Mouse (Mus musculus) stomach, embryonic 16.5 days (tissue): Measurements from ENCODE around the gene Exoc4. TPM values are rescaled to one million over a fixed set of nuclear protein-coding genes. Genes with fewer than 3 reads are reported as not detected.

Experiments used
- ATAC-seq: fragments of 200-750 bp; cut with Nextera tagmentation; 2 replicates; pipeline ENCODE4 v1.8.0; 2017; ENCODE audit warnings: moderate number of reproducible peaks, moderate TSS enrichment; ENCODE audit not compliant: insufficient read depth, low FRiP score
- H3K27ac ChIP-seq: fragments of 300-500 bp; sonication (generic); 2 replicates; pipeline ENCODE4 v1.5.1; 2014; ENCODE audit warnings: low read length
- H3K27me3 ChIP-seq: fragments of 300-500 bp; sonication (generic); 2 replicates; pipeline ENCODE4 v1.6.1; 2014; ENCODE audit warnings: low read length, control low read depth, mixed read lengths; ENCODE audit not compliant: control insufficient read depth, insufficient read depth
- H3K36me3 ChIP-seq: fragments of 300-500 bp; sonication (generic); 2 replicates; pipeline ENCODE4 v1.6.1; 2014; ENCODE audit warnings: low read length; ENCODE audit not compliant: control insufficient read depth, insufficient read depth
- H3K4me1 ChIP-seq: fragments of 300-500 bp; sonication (generic); 2 replicates; pipeline ENCODE4 v1.6.1; 2014; ENCODE audit warnings: low read length, control low read depth, mixed read lengths; ENCODE audit not compliant: control insufficient read depth, insufficient read depth
- H3K4me2 ChIP-seq: fragments of 300-500 bp; sonication (generic); 2 replicates; pipeline ENCODE4 v1.6.1; 2014; ENCODE audit warnings: low read depth, low read length, mixed read lengths
- H3K4me3 ChIP-seq: fragments of 300-500 bp; sonication (generic); replicated peaks from 2 replicates; pipeline ENCODE4 v1.5.1; 2014; ENCODE audit warnings: mild to moderate bottlenecking, low read length
- H3K9ac ChIP-seq: fragments of 300-500 bp; sonication (generic); 2 replicates; pipeline ENCODE4 v1.6.1; 2014; ENCODE audit warnings: low read length
- H3K9me3 ChIP-seq: fragments of 300-500 bp; sonication (generic); replicated peaks from 2 replicates; pipeline ENCODE4 v1.6.1; 2016; ENCODE audit warnings: low read length, control low read depth; ENCODE audit not compliant: control insufficient read depth
- WGBS: fragments of 180-500 bp; shearing (Covaris S2); extraction: QIAGEN DNeasy Blood & Tissue Kit; methylation state at CpG from one replicate; pipeline ENCODE4 v1.1.7; 2014; 5-methylcytosine and 5-hydroxymethylcytosine counted together
- polyA plus RNA-seq: library from polyadenylated mRNA; unstranded; fragments of >200 nt; fragmentation: Nextera tagmentation; extraction: Ambion mirVana; gene quantifications from 2 replicates; pipeline ENCODE4 v1.2.1, GENCODE M21; 2015

The Exoc4 gene
- polyA plus RNA-seq, 1 experiment from 2014 or later = 37.8 TPM

DNA sequence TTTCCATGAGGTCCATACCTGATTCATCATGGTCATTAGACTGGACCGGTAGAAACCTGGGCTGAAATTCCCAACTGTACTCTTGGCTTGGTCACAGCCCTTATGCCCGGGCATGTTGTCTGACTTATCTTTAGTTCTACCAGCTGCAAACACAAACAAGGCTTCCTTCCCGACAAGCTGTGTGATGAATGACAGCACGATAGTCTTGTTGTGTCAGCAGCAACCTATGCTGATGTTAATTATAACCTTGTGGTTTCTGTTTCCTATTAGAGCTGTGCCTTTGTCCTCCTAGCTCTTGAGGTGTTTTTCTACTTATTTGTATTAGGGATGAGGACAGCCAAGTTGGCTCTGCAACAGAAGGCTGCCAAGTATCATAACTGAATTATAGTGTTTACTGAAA lies 472.3 kb downstream of the Exoc4 start:
- Histone ChIP-seq H3K27me3 (no peaks in the 10 kb centered on the region), H3K27ac (no peak overlapping the region), H3K9ac (no peak overlapping the region), H3K4me1 (no peaks in the 10 kb centered on the region), H3K4me3 (no peak overlapping the region), H3K9me3 (no peaks in the 10 kb centered on the region), H3K36me3 (no peaks in the 10 kb centered on the region), H3K4me2 (no peak overlapping the region)
- ATAC-seq = no peak
- 44% methylated on average over 4 of the region's 4 CpGs for WGBS

DNA sequence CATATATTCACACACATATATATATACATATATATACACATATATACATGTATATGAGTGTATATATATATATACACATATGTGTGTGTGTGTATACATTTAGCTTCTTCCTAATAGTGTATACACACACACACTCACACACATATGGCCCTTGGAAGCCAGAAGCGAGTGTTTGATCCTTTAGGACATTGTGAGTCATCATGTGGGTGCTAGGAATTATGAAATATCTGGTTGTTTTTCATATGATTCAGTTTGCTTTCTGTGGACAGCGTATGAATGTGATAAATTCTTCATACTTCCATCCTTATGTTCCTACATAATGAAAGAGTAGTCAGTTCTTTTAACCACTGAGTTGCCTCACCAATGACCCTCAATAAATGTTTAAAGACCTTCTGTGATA lies 473.9 kb downstream of the Exoc4 start:
- Histone ChIP-seq H3K36me3 (no peaks in the 10 kb centered on the region), H3K4me2 (no peak overlapping the region), H3K9ac (no peak overlapping the region), H3K4me3 (no peak overlapping the region), H3K27me3 (no peaks in the 10 kb centered on the region), H3K4me1 (no peaks in the 10 kb centered on the region), H3K27ac (no peak overlapping the region), H3K9me3 (no peaks in the 10 kb centered on the region)
- WGBS = 90% methylated on average over 2 of the region's 2 CpGs
- no peak for ATAC-seq

- H3K9me3 ChIP-seq = no peaks in the 10 kb centered on the region
- H3K4me2 ChIP-seq = no peak overlapping the region
- H3K27ac ChIP-seq = no peak overlapping the region
- H3K4me3 ChIP-seq = no peak overlapping the region
- no peaks in the 10 kb centered on the region for H3K36me3 ChIP-seq
- 77% methylated on average over 3 of the region's 3 CpGs for WGBS
- H3K4me1 ChIP-seq = no peaks in the 10 kb centered on the region
- ATAC-seq = no peak
- H3K27me3 ChIP-seq = no peaks in the 10 kb centered on the region
- no peak overlapping the region for H3K9ac ChIP-seq
Observed at GRCm38 (mm10) chr6:33724596-33724995, 475.7 kb downstream of the Exoc4 start.

- H3K4me2 ChIP-seq = no peak overlapping the region
- H3K4me1 ChIP-seq = no peaks in the 10 kb centered on the region
- no peak overlapping the region for H3K4me3 ChIP-seq
- H3K9me3 ChIP-seq = no peaks in the 10 kb centered on the region
- no peak overlapping the region for H3K27ac ChIP-seq
- 59% methylated on average over 1 of the region's 1 CpGs for WGBS
- H3K9ac ChIP-seq = no peak overlapping the region
- ATAC-seq = no peak
- H3K27me3 ChIP-seq = no peaks in the 10 kb centered on the region
- H3K36me3 ChIP-seq = no peaks in the 10 kb centered on the region
Observed at GRCm38 (mm10) chr6:33727271-33727670, 478.4 kb downstream of the Exoc4 start.

DNA sequence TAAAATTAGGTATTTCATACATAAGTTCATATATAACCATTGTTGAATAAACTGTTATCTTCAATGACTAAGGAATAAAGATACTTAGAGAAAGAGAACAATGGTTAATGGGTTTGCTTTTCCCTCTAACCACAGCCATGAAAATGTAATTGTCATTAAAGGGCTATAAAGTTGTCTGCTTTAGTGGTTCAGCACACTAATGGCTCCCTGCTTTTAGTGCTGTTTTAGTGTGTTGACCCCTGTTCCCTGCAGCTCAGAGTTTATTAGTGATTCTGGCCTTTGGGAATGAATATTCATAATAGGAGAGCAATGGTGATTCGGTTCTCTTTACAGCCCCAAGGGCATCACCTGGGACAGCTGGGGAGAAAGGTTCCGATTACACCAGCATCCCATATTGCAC lies 483.3 kb downstream of the Exoc4 start:
- H3K4me1 ChIP-seq = no peaks in the 10 kb centered on the region
- H3K4me3 ChIP-seq = no peak overlapping the region
- H3K27ac ChIP-seq = no peak overlapping the region
- no peak overlapping the region for H3K4me2 ChIP-seq
- no peaks in the 10 kb centered on the region for H3K9me3 ChIP-seq
- no peaks in the 10 kb centered on the region for H3K36me3 ChIP-seq
- H3K27me3 ChIP-seq = no peaks in the 10 kb centered on the region
- H3K9ac ChIP-seq = no peak overlapping the region
- no peak for ATAC-seq
- 79% methylated on average over 2 of the region's 2 CpGs for WGBS

- Histone ChIP-seq H3K36me3 (no peaks in the 10 kb centered on the region), H3K27me3 (no peaks in the 10 kb centered on the region), H3K4me1 (no peaks in the 10 kb centered on the region), H3K9me3 (no peaks in the 10 kb centered on the region), H3K4me2 (no peak overlapping the region), H3K4me3 (no peak overlapping the region), H3K27ac (no peak overlapping the region), H3K9ac (no peak overlapping the region)
- no peak for ATAC-seq
Observed at GRCm38 (mm10) chr6:33733602-33734001, 484.7 kb downstream of the Exoc4 start.

DNA sequence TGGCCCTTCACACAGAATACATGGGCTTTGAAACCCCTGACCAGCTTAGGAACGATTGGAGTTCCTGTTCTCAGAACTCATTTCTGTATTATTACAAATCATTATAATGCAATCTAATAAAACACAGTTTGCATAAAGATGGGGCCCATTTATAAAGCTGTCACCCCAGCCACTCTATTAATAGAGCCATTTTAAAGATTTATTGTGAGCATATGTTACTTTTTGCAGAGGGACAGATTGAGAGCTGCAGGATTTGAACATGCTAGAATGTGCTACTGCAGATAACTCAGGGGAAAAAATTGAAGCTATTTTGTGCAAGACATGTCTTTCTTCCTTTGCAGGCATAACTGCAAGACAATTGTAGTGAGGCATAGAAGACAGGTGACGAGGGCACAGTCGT lies 485.1 kb downstream of the Exoc4 start:
- no peak for ATAC-seq

GRCm38 (mm10) chr6:33738857-33739291 lies 490.0 kb downstream of the Exoc4 start:
- 58% methylated on average over 3 of the region's 3 CpGs for whole genome bisulfite sequencing
- ATAC-seq = no peak
- Histone ChIP-seq H3K9me3 (no peaks in the 10 kb centered on the region), H3K27me3 (no peaks in the 10 kb centered on the region), H3K4me1 (no peaks in the 10 kb centered on the region), H3K4me3 (no peak overlapping the region), H3K27ac (no peak overlapping the region), H3K36me3 (no peaks in the 10 kb centered on the region), H3K4me2 (no peak overlapping the region), H3K9ac (no peak overlapping the region)

More for the DNA sequence above, 485.1 kb downstream of the Exoc4 start:
- H3K4me2 ChIP-seq = no peak overlapping the region
- H3K36me3 ChIP-seq = no peaks in the 10 kb centered on the region
- no peaks in the 10 kb centered on the region for H3K4me1 ChIP-seq
- H3K4me3 ChIP-seq = no peak overlapping the region
- no peaks in the 10 kb centered on the region for H3K27me3 ChIP-seq
- H3K27ac ChIP-seq = no peak overlapping the region
- 79% methylated on average over 3 of the region's 3 CpGs for WGBS
- no peak overlapping the region for H3K9ac ChIP-seq
- no peaks in the 10 kb centered on the region for H3K9me3 ChIP-seq

DNA sequence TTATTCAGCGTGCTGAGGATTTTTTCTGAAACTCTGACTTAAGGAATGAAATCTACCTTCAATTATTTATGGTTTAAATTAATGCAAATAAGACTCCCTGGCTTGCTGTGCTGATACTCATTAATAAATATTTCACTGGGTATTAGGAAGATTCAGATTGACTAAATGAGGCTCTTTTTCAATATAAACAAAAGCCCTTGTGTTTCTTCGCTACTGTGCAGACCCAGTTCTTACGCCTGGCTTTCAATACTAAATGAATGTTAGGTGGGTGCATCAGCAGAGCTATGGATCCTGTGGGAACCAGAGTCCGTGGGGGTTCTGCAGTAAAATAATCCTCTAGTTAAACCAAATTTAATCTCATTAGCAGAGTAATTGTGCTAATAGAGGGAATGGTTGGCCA lies 490.4 kb downstream of the Exoc4 start:
- no peak overlapping the region for H3K27ac ChIP-seq
- H3K9me3 ChIP-seq = no peaks in the 10 kb centered on the region
- 75% methylated on average over 4 of the region's 4 CpGs for WGBS
- H3K4me3 ChIP-seq = no peak overlapping the region
- no peak for ATAC-seq
- no peak overlapping the region for H3K4me2 ChIP-seq
- no peaks in the 10 kb centered on the region for H3K36me3 ChIP-seq
- no peaks in the 10 kb centered on the region for H3K4me1 ChIP-seq
- H3K27me3 ChIP-seq = no peaks in the 10 kb centered on the region
- no peak overlapping the region for H3K9ac ChIP-seq

DNA sequence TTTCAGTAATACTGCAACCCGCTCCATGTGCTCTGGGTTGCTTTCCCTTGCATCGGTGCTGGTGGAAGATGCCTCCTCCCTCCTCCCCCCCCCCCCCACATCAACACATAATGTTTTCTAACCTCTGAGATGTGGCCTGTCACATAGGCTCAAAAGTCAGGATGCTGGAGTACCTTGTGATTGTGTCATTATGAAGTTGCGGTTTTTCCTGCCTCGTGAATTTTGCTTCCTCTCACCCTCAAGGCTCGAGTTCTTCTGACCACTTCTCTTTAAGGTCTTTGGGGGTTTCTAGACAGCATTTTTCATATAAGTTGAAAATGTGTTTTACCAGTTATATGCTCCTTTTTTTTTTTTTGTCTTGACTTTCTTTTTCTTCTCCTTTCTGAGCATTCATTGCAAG lies 507.1 kb downstream of the Exoc4 start:
- Histone ChIP-seq H3K9ac (no peak overlapping the region), H3K27ac (no peak overlapping the region), H3K4me2 (no peak overlapping the region), H3K9me3 (no peaks in the 10 kb centered on the region), H3K36me3 (no peaks in the 10 kb centered on the region), H3K4me1 (no peaks in the 10 kb centered on the region), H3K4me3 (no peak overlapping the region), H3K27me3 (no peaks in the 10 kb centered on the region)
- 82% methylated on average over 5 of the region's 5 CpGs for WGBS
- no peak for ATAC-seq
